Mouse (Mus musculus) C2C12 (cell line): ENCODE results near the gene Gzmk. TPM values are rescaled to one million over a fixed set of nuclear protein-coding genes. Genes with fewer than 3 reads are reported as not detected.
"Not testable (repeated sequence)": the region's sequence is repeated elsewhere in the genome, so short reads cannot be mapped to it uniquely, and the experiment has no call there.

Experiments used
- H3K27me3 ChIP-seq: one replicate; pipeline ENCODE4 v1.6.1; 2011; ENCODE audit not compliant: control insufficient read depth, insufficient read depth, insufficient read length
- H3K36me3 ChIP-seq: one replicate; pipeline ENCODE4 v1.6.1; 2011; ENCODE audit not compliant: control insufficient read depth, insufficient read depth
- H3K4me3 ChIP-seq: one replicate; pipeline ENCODE4 v1.5.1; 2011; ENCODE audit warnings: mild to moderate bottlenecking, control low read depth; ENCODE audit not compliant: poor library complexity, insufficient read depth, severe bottlenecking
- H3K79me2 ChIP-seq: one replicate; pipeline ENCODE4 v1.6.1; 2011; ENCODE audit not compliant: control insufficient read depth, insufficient read depth
- H3K79me3 ChIP-seq: one replicate; pipeline ENCODE4 v1.6.1; 2011; ENCODE audit warnings: low read depth, control low read depth
- H3ac ChIP-seq: one replicate; pipeline ENCODE3; 2011; ENCODE audit warnings: low read depth; ENCODE audit not compliant: control insufficient read depth, insufficient read length
- CEBPB ChIP-seq: IDR thresholded peaks from one replicate; pipeline ENCODE4 v1.6.1; 2011; ENCODE audit warnings: low read depth, mild to moderate bottlenecking, control low read depth, moderate library complexity
- CTCF ChIP-seq: IDR thresholded peaks from one replicate; pipeline ENCODE4 v1.5.1; 2011; ENCODE audit not compliant: control insufficient read depth, insufficient read depth, insufficient read length
- FOSL1 ChIP-seq: IDR thresholded peaks from one replicate; pipeline ENCODE4 v1.8.0; 2011; ENCODE audit warnings: mild to moderate bottlenecking, low read length; ENCODE audit not compliant: poor library complexity, insufficient read depth, severe bottlenecking
- MAX ChIP-seq: IDR thresholded peaks from one replicate; pipeline ENCODE4 v1.6.1; 2011; ENCODE audit warnings: mild to moderate bottlenecking, control low read depth
- MYOD1 ChIP-seq: IDR thresholded peaks from one replicate; pipeline ENCODE4 v1.6.1; 2011; ENCODE audit warnings: low read depth; ENCODE audit not compliant: control insufficient read depth, insufficient read length
- MYOG ChIP-seq: IDR thresholded peaks from one replicate; pipeline ENCODE4 v1.6.1; 2011; ENCODE audit not compliant: control insufficient read depth, insufficient read length; ENCODE audit errors: extremely low read depth
- USF1 ChIP-seq: IDR thresholded peaks from one replicate; pipeline ENCODE4 v1.6.1; 2011; ENCODE audit warnings: low read depth, mild to moderate bottlenecking, control low read depth, moderate library complexity
- polyA plus RNA-seq: library from polyadenylated mRNA; unstranded; fragments of >200 nt; fragmentation: generic; extraction: Trizol; gene quantifications from one replicate; pipeline ENCODE4 v1.2.1, GENCODE M21; 2012; ENCODE audit warnings: missing spikeins

Gene Gzmk
- polyA plus RNA-seq, 1 experiment, result 0.26 TPM

GRCm38 (mm10) chr13:113262822-113263221 is 37.1 kb upstream of the Gzmk start:
- no peaks in the 10 kb centered on the region for H3K79me3 ChIP-seq
- no peak overlapping the region for H3K4me3 ChIP-seq
- no peaks in the 10 kb centered on the region for H3K79me2 ChIP-seq
- no peaks in the 10 kb centered on the region for H3K36me3 ChIP-seq
- H3K27me3 ChIP-seq, result no peaks in the 10 kb centered on the region
- no peak for TF ChIP-seq CTCF
- no peak for TF ChIP-seq MYOG
- TF ChIP-seq FOSL1, result no peak
- peak; percentile 83 for TF ChIP-seq MAX
- no peak for TF ChIP-seq USF1
- peak; percentile 97 for TF ChIP-seq MYOD1
- peak; percentile 98 for TF ChIP-seq CEBPB
- H3ac ChIP-seq, result no peak overlapping the region

- no peak overlapping the region for H3K4me3 ChIP-seq
- H3K27me3 ChIP-seq, result no peaks in the 10 kb centered on the region
- H3K79me3 ChIP-seq, result no peaks in the 10 kb centered on the region
- H3K36me3 ChIP-seq, result no peaks in the 10 kb centered on the region
- TF ChIP-seq FOSL1, result peak; percentile 53
- no peak for TF ChIP-seq USF1
- peak; percentile 72 for TF ChIP-seq CEBPB
- peak; percentile 21 for TF ChIP-seq MYOD1
- H3ac ChIP-seq, result no peak overlapping the region
- H3K79me2 ChIP-seq, result no peaks in the 10 kb centered on the region
These were observed 33.5 kb upstream of the Gzmk start for GRCm38 (mm10) chr13:113259237-113259636.

- H3K79me3 ChIP-seq, result no peaks in the 10 kb centered on the region
- H3K79me2 ChIP-seq, result no peaks in the 10 kb centered on the region
- no peaks in the 10 kb centered on the region for H3K36me3 ChIP-seq
- no peak for TF ChIP-seq FOSL1
- H3ac ChIP-seq, result no peak overlapping the region
- H3K27me3 ChIP-seq, result no peaks in the 10 kb centered on the region
- H3K4me3 ChIP-seq, result no peak overlapping the region
These were observed 31.5 kb upstream of the Gzmk start for GRCm38 (mm10) chr13:113257190-113257589.

GRCm38 (mm10) chr13:113256766-113257165 is 31.1 kb upstream of the Gzmk start:
- Histone ChIP-seq H3K27me3 (no peaks in the 10 kb centered on the region), H3K36me3 (no peaks in the 10 kb centered on the region), H3K79me2 (no peaks in the 10 kb centered on the region), H3K79me3 (no peaks in the 10 kb centered on the region), H3K4me3 (no peak overlapping the region), H3ac (no peak overlapping the region)
- TF ChIP-seq USF1 (no peak), CEBPB (no peak), MAX (no peak), FOSL1 (no peak), MYOG (no peak), CTCF (no peak)

- H3ac ChIP-seq, result not testable (repeated sequence)
These were observed 26.9 kb upstream of the Gzmk start for GRCm38 (mm10) chr13:113252580-113252979.

GRCm38 (mm10) chr13:113245025-113245424 is 19.3 kb upstream of the Gzmk start:
- H3K79me2 ChIP-seq, result no peaks in the 10 kb centered on the region
- no peak overlapping the region for H3K4me3 ChIP-seq
- no peaks in the 10 kb centered on the region for H3K36me3 ChIP-seq
- H3K79me3 ChIP-seq, result no peaks in the 10 kb centered on the region
- H3ac ChIP-seq, result no peak overlapping the region
- no peak for TF ChIP-seq MYOG
- TF ChIP-seq MYOD1, result no peak
- no peak for TF ChIP-seq MAX
- no peak for TF ChIP-seq FOSL1
- no peak for TF ChIP-seq CEBPB
- no peak for TF ChIP-seq CTCF
- TF ChIP-seq USF1, result no peak
- H3K27me3 ChIP-seq, result no peaks in the 10 kb centered on the region

More at GRCm38 (mm10) chr13:113252580-113252979, 26.9 kb upstream of the Gzmk start:
- H3K36me3 ChIP-seq, H3K4me3 ChIP-seq, H3K79me3 ChIP-seq, H3K27me3 ChIP-seq, H3K79me2 ChIP-seq: not testable (repeated sequence)
